Mouse (Mus musculus): ENCODE measurements around the gene Ttc29. TPM values are rescaled to one million over a fixed set of nuclear protein-coding genes. Genes with fewer than 3 reads are reported as not detected.
A peak's percentile ranks its signal among the peaks of the same experiment; 100 is the strongest.

The Ttc29 gene
- polyA plus RNA-seq, 1 experiment from 2014 or later: 0.50 TPM

DNA sequence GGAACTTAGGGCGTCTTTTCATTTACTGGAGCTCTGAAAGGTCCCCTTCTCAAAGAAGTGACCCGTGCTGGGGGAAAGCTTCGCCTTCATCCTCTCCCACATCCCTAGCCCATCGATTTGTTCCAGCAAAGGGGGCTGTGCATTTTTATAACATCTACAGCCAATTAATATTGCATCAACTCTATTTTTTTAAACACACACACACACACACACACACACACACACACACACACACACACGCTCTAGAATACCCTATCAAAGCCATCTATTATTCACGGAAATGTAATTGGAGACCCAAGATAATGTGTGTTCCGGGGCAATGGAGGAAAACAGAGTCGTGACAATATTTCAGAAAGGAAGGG, 214.7 kb downstream of the Ttc29 start:
- WGBS: under 1% methylated on average over 8 of the region's 8 CpGs
- no peak overlapping the region for H3K4me3 ChIP-seq
- H3K9ac ChIP-seq: no peak overlapping the region
- H3K4me1 ChIP-seq: peaks cover 14% of the 10 kb centered on the region
- H3K9me3 ChIP-seq (replicated peaks): no peaks in the 10 kb centered on the region
- no peak overlapping the region for H3K4me2 ChIP-seq
- H3K27ac ChIP-seq: no peak overlapping the region
- H3K27me3 ChIP-seq: peaks cover 94% of the 10 kb centered on the region
- no peaks in the 10 kb centered on the region for H3K36me3 ChIP-seq (ENCODE audit: poor library complexity, severe bottlenecking)
- no peak for ATAC-seq

DNA sequence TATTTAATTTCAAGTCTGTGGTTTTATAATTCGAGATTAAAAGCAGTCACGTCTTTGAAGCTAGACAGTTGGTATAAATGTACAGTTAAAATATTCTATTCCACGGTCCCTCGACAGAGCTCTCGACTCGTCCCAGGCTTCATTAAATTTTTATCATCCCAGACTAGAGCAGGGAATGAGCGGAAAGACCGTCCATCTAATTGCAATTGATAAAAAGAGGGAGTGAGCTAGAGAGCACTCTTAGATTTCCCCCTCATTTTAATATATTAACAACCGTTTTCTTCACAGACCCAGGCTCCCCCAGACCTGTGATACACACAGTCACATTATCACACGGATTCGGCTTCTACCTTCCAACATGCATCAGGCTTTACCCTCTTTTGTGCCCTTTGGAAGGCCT, 215.1 kb downstream of the Ttc29 start:
- peaks cover 14% of the 10 kb centered on the region for H3K4me1 ChIP-seq
- H3K27ac ChIP-seq: no peak overlapping the region

DNA sequence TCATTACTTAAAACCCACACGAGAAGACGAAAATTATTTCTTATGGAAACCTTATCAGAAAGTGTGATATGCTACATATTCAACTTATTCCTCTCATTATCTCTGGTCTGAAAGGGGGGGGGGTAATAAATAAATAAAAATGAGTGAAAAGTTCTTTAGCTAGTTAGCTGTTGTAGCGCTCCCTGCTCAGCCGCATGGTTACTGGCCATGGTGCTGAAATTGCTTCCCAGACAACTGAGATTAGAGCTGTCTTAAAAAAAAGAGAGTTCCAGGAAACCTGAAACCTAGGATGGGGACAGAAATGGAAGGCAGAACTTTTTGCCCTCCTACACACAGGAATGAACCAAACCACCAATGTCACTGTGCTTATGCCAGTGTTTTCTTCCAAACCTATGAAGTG, 218.3 kb downstream of the Ttc29 start:
- 2% methylated on average over 4 of the region's 4 CpGs for WGBS
- no peak overlapping the region for H3K4me3 ChIP-seq

More for the DNA sequence above, 215.1 kb downstream of the Ttc29 start:
- Histone ChIP-seq H3K4me3 (no peak overlapping the region), H3K27me3 (peaks cover 92% of the 10 kb centered on the region), H3K9me3 (replicated peaks) (no peaks in the 10 kb centered on the region), H3K9ac (no peak overlapping the region), H3K4me2 (no peak overlapping the region), H3K36me3 (ENCODE audit: poor library complexity, severe bottlenecking) (no peaks in the 10 kb centered on the region)
- no peak for ATAC-seq
- WGBS: 1% methylated on average over 11 of the region's 11 CpGs

DNA sequence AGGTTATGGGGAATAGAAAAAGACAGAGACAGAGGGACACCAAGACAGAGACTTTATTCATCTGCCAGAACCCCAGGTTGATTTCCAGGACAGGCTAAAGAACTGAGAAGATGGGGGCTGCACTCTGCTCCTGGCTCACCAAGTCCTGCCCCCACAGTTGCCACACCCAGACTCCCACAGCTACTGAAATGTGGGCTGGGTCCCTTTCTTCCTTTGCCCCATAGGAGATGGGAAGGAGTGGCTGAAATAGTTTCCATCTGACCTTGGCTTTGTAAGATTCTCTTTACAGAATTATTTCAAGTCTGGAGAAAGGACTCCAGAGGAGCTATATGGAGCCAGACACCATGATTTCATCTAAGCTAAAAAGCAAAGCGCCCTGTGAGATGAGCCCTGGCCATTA, 219.4 kb downstream of the Ttc29 start:
- Histone ChIP-seq H3K9ac (no peak overlapping the region), H3K4me3 (no peak overlapping the region), H3K4me2 (no peak overlapping the region), H3K27ac (no peak overlapping the region), H3K36me3 (ENCODE audit: poor library complexity, severe bottlenecking) (no peaks in the 10 kb centered on the region), H3K4me1 (peaks cover 31% of the 10 kb centered on the region), H3K27me3 (peaks cover 91% of the 10 kb centered on the region), H3K9me3 (replicated peaks) (no peaks in the 10 kb centered on the region)
- WGBS: 15% methylated on average over 1 of the region's 1 CpGs
- ATAC-seq: no peak

More for the DNA sequence above, 218.3 kb downstream of the Ttc29 start:
- Histone ChIP-seq H3K9me3 (replicated peaks) (no peaks in the 10 kb centered on the region), H3K4me2 (no peak overlapping the region), H3K27ac (no peak overlapping the region), H3K36me3 (ENCODE audit: poor library complexity, severe bottlenecking) (no peaks in the 10 kb centered on the region), H3K27me3 (peaks cover 91% of the 10 kb centered on the region), H3K9ac (no peak overlapping the region), H3K4me1 (peaks cover 31% of the 10 kb centered on the region)
- no peak for ATAC-seq

DNA sequence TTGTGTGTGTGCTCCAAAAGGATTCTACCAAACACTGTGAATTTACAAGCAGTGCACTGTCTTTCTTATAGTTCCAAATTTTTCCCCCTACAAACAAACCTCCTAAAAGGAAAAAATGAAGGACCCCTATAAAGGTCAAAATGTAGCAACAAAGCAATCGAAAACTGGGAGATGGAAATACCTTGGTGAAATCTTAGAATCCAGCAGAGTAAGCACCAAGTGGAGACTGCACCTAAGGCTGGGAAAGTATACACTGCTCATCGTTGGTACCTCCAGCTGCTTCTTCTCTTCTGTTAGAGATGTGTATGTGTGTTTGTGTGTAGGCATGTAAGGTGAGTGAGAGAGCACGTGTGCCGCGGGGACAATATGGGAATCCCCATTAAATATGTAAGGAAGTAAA, 220.2 kb downstream of the Ttc29 start:
- WGBS: 14% methylated on average over 5 of the region's 5 CpGs
- Histone ChIP-seq H3K9ac (no peak overlapping the region), H3K4me1 (peaks cover 32% of the 10 kb centered on the region), H3K4me2 (no peak overlapping the region), H3K9me3 (replicated peaks) (no peaks in the 10 kb centered on the region), H3K36me3 (ENCODE audit: poor library complexity, severe bottlenecking) (no peaks in the 10 kb centered on the region), H3K27me3 (peaks cover 91% of the 10 kb centered on the region), H3K4me3 (no peak overlapping the region), H3K27ac (no peak overlapping the region)
- no peak for ATAC-seq

DNA sequence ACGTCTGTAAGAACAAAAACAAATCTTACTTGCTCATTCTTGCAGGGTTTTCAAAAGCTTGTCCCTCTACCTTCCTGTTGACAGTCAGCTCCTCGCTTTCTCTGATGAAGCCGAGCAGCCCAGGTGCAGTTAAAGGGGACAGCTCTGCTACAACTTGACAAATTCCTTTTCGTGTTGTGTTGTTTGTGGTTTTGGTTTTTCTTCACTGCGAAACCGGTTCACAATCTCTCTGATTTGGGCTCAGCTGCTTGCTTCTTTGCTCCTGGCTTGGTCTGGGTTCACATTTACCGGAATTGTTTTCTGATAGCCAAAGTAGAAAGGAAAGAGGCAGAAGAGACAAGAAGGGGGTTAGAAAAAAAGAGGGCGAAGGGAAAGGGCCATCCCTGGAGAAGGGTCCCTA, 221.2 kb downstream of the Ttc29 start:
- Histone ChIP-seq H3K4me1 (peaks cover 32% of the 10 kb centered on the region), H3K9ac (no peak overlapping the region), H3K36me3 (ENCODE audit: poor library complexity, severe bottlenecking) (no peaks in the 10 kb centered on the region), H3K27me3 (peaks cover 92% of the 10 kb centered on the region), H3K27ac (no peak overlapping the region), H3K9me3 (replicated peaks) (no peaks in the 10 kb centered on the region), H3K4me2 (no peak overlapping the region), H3K4me3 (0 out of 2 replicates have a peak overlapping the region, but pooled peaks have one; percentile 41)
- ATAC-seq: no peak
- WGBS: 3% methylated on average over 8 of the region's 8 CpGs

DNA sequence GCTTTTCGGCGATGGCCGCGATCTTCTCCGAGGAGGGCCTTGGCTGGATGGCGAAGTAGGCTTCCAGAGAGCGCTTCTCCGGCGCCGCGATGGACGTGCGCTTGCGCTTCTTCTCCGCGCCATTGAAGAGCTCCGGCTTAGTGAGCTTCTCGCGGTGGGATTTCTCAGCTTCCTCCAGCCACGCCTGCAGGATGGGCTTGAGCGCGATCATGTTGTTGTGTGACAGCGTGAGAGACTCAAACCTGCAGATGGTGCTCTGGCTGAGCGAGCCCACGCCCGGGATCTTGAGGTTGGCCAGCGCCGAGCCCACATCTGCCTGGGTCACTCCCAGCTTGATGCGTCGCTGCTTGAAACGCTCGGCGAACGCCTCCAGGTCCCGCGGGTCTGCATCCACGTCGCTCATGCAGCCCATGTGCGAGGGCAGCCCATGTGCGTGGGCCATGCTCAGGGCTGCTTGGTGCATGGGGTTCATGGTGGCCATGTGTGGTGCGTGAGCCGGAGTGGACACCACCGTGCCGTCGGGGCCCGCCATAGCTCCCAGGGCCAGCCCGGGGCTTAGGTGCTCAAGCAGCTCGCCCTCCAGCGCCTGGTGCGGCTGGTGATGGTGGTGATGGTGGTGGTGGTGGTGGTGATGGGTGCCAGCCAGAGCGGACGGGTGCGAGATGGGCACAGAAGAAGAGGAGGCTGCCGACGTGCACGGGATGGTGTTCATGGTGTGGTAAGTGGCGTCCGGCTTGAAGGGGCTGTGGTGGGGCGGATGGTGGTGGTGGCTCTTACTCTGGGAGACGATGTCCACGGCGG, 221.9 kb downstream of the Ttc29 start:
- Histone ChIP-seq H3K4me2 (peak overlapping the region; percentile 78), H3K9me3 (replicated peaks) (no peaks in the 10 kb centered on the region), H3K27ac (no peak overlapping the region), H3K4me1 (peaks cover 32% of the 10 kb centered on the region), H3K9ac (no peak overlapping the region), H3K4me3 (peak overlapping the region; percentile 41), H3K36me3 (ENCODE audit: poor library complexity, severe bottlenecking) (no peaks in the 10 kb centered on the region), H3K27me3 (peaks cover 90% of the 10 kb centered on the region)
- peak; percentile 14; the same call in 1 of the 2 replicates for ATAC-seq
- WGBS: 1% methylated on average over 61 of the region's 62 CpGs

DNA sequence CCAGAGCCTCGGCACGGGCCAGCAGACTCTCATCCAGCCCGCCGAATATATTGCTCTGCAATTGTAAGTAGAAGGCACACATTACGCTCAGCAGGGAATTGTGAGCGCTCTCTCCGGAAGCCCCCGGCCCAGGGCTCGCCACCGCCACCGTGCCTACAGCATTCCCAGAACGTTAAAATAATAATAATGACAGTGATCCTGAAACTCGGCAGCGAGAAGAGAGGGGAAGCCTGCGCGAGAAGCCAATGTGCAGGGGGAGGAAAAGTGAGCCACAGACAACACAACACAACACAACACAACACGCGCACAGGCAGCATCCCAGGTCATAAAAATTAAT, 222.5 kb downstream of the Ttc29 start:
- Histone ChIP-seq H3K36me3 (ENCODE audit: poor library complexity, severe bottlenecking) (no peaks in the 10 kb centered on the region), H3K4me1 (peaks cover 32% of the 10 kb centered on the region), H3K9me3 (replicated peaks) (no peaks in the 10 kb centered on the region), H3K27ac (no peak overlapping the region), H3K9ac (0 out of 2 replicates have a peak overlapping the region, but pooled peaks have one; percentile 43), H3K4me3 (peak overlapping the region; percentile 41), H3K4me2 (peak overlapping the region; percentile 78), H3K27me3 (peaks cover 90% of the 10 kb centered on the region)
- under 1% methylated on average over 18 of the region's 18 CpGs for WGBS
- ATAC-seq: no peak

DNA sequence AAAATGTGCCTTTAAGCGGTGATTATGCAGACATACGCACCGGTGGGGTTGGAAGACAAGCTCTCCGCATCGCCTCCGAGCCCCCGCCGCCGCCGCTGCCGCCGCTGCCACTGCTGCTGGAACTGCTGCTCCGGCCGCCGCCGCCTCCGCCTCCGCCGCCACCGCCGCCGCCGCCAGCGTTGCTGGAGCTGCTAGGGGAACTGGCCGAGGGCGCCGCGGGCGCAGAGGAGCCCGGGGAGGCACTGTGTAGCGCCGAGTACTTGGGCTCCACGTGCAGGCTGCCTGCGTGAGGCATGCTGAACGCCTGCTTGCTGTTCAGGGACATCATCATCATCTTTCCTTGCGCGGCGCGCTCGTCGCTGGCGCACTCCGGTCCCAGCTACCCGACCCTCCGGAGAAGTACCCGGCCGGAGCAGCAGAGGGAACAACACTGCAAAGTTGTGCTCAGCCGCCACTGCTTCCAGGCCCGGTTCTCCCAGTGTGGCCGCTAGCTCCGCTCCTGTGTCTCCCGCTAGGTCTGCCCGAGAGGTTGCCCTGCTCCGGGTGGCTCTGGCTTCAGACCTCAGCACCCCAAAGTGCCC, 223.1 kb downstream of the Ttc29 start, which contains the start of gene Pou4f2:
TSS of gene Pou4f2 (minus strand) at position 575 of the 581 bp plus-strand sequence.
- Histone ChIP-seq H3K27ac (no peak within 1 kb of the TSS), H3K4me2 (peak within 1 kb of the TSS; percentile 78), H3K27me3 (peaks cover 93% of the 10 kb centered on the region), H3K9me3 (replicated peaks) (no peaks in the 10 kb centered on the region; the same call in 1 of the 2 replicates), H3K4me1 (peaks cover 32% of the 10 kb centered on the region), H3K9ac (peak within 1 kb of the TSS; percentile 43), H3K4me3 (peak within 1 kb of the TSS; percentile 41), H3K36me3 (ENCODE audit: poor library complexity, severe bottlenecking) (no peaks in the 10 kb centered on the region)
- peak; percentile 79 for ATAC-seq
- WGBS: under 1% methylated on average over 40 of the region's 54 CpGs

DNA sequence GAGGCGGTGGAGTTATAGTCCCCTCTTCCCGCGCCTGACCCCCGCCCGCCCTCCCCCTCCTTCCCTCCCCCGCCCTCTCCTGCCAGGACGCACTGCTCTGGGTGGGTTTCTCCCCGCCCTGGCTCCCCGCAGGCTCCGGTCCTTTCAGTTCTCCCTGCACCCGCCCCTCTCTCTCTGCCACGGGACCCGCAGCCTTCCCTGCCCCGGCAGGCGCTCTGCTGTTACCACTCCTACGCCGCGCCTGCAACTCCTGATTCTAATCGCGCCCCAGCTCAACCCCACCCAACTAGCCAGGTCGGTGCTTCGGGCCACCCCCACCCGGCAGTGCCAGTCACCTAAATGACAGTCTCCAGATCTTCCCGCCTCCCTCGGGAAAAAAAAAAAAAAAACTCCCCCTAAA, 223.6 kb downstream of the Ttc29 start:
- ATAC-seq: peak; percentile 48; the same call in 1 of the 2 replicates
- 0% methylated on average over 16 of the region's 25 CpGs for WGBS
- Histone ChIP-seq H3K36me3 (ENCODE audit: poor library complexity, severe bottlenecking) (no peaks in the 10 kb centered on the region), H3K27ac (no peak overlapping the region), H3K4me3 (peak overlapping the region; percentile 41), H3K9me3 (replicated peaks) (no peaks in the 10 kb centered on the region; the same call in 1 of the 2 replicates), H3K27me3 (peaks cover 94% of the 10 kb centered on the region), H3K9ac (0 out of 2 replicates have a peak overlapping the region, but pooled peaks have one; percentile 43), H3K4me2 (peak overlapping the region; percentile 78), H3K4me1 (peaks cover 32% of the 10 kb centered on the region)

DNA sequence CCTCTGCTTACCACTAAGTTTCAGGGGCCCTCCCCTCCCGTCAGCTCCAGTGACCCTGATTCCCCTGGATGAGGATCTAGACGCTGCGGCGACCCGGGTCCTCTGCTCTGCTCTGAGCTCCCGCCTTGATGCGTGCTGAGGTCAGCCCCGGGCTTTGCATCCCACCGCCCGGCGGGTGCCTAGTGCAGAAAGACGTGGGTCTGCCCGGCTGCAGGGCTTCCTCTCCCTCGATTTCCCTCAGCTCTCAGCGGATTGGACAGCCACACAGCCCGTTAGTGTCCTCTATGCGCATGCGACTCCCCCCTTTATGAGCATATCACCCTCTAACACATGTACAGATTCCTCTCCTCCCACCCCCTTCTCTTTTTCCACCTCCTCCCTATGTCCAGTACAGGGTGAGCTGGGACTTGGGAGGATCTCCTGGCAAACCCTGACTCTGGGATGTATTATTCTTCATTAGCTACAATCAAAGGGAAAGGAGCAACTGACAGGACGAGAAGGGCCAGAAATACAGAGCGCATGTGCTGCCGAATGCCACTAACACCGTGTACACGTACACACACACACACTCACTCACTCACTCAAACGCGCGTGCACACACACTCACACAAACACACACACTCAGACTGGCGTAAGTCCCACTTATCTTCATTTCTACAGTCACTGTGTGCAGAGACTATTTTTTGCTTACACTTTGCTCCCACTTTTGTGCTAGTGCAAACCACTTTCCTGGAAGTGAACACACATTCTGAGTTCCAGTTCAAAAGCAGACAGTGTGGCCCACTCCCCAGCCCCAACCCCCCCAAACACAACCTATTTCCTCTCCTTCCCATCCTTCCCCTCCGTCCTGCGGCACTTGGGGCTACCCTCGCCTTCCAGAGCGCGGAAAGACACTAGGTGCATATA, 224.3 kb downstream of the Ttc29 start:
- no peak overlapping the region for H3K27ac ChIP-seq
- H3K9ac ChIP-seq: no peak overlapping the region
- peaks cover 32% of the 10 kb centered on the region for H3K4me1 ChIP-seq
- no peaks in the 10 kb centered on the region for H3K36me3 ChIP-seq (ENCODE audit: poor library complexity, severe bottlenecking)
- peak overlapping the region; percentile 41 for H3K4me3 ChIP-seq
- H3K27me3 ChIP-seq: peaks cover 94% of the 10 kb centered on the region
- 1% methylated on average over 32 of the region's 32 CpGs for WGBS
- H3K9me3 ChIP-seq (replicated peaks): no peaks in the 10 kb centered on the region; the same call in 1 of the 2 replicates
- peak; percentile 16; the same call in 1 of the 2 replicates for ATAC-seq
- peak overlapping the region; percentile 78 for H3K4me2 ChIP-seq
